Mouse (Mus musculus) hematopoietic stem cell, adult 5-6 weeks (primary cell): ENCODE measurements at regions not wholly inside any gene's neighbourhood (a gene's known extent, or its start where the extent isn't known, plus 50 kb on each side); places are given as distances from the start of the nearest gene placed in this dataset.

ENCODE experiments used
- ATAC-seq, 2 experiments: fragments of 125-278 bp in 1 of 2; replicated peaks in 1 of 2; 2 replicates each; pipeline ENCODE4 v1.8.0; 2016 to 2017; ENCODE audit warnings: inconsistent platforms in 2 of 2, mild to moderate bottlenecking in 2 of 2, moderate number of reproducible peaks in 2 of 2, low read depth in 1 of 2, moderate TSS enrichment in 1 of 2; ENCODE audit not compliant: low FRiP score in 2 of 2, poor library complexity in 2 of 2, severe bottlenecking in 2 of 2, insufficient read depth in 1 of 2, low TSS enrichment in 1 of 2

DNA sequence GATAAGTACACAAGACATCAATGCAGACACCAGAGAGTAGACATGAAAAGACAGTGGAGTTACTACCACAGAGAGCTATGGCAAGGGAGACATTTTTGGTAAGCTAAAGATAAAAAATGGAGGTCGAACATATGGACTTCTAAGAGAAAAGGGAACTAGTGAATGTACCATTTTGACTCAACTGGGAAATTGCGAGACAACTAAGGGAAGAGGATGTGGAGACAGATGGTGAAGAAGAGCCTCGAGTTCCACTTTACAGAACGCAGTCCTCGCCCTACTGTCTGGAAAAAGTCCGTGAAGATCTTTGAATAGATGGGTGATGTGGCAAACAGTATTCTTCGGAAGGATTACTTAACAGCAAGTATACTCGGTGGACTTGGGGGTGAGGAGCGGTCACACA is 181.2 kb upstream of the Mpped2 start:
- ATAC-seq, result no peak

DNA sequence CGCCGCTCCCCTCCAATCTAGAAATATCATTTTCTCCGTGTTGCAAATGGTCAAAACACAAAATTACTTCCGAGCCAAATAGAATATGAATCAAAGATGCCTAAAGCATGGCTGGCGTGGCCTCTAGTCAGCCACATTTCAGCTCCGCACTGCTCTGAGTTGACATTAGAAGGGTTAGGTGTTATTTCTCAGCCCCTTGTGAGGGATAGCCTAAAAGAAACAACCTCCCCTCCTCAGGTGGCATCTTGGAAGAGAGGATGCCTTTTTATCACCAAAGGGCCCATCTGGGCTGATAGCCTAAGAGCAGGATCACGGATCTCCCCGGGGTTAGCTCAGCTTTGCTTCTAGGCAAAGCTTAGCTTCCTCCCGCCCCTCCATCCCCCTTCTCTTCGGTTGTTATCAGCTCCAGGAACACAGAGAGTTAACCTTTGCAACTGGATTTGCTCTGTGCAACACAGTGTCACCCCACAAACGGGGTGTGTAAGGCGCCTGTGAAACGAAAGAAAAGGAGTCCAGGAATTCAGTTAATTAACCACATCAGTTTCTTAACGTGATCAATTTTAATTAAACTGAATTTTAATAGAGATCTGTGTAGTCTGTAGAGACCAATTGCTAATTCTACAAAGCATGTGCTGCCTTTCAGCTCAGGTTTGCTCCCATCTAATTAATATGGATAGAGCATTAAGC is 180.6 kb upstream of the Mpped2 start:
- ATAC-seq, result no peak

DNA sequence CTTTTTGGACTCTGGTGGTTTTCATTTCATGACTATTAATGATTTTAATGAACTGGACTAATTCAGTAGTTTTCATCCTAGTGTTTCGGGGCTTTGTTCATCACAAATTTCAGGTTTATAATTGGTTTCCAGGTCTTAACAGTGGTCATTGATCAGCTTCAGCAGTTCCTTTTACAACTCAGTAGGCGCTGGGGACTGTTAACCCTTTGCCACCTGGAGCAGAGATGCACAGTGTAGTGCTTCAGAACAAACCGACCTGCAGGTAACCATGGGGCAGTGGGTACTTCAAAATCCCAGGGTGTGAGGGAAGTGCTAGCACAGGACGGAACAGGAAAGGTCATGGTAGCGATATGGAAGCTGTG is 180.1 kb upstream of the Mpped2 start:
- no peak for ATAC-seq

DNA sequence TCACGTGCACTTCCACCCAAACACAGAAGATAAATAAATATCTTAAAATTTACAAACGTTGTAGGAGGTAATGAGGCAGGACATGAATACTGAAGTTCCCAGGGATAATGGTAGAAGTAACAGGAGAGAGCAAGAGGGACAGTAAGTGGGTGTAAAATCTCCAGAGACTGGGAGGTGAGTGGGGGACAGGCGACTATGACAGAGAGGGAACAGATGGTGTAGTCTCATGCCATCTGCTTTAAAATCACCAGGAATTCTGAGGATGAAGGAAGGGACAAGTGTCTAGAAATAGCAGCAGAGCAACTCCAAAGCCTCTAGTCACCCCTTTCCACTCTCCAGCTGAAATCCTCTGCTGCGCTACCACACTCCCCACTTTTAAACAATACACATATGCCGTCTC is 175.8 kb upstream of the Mpped2 start:
- no peak for ATAC-seq

DNA sequence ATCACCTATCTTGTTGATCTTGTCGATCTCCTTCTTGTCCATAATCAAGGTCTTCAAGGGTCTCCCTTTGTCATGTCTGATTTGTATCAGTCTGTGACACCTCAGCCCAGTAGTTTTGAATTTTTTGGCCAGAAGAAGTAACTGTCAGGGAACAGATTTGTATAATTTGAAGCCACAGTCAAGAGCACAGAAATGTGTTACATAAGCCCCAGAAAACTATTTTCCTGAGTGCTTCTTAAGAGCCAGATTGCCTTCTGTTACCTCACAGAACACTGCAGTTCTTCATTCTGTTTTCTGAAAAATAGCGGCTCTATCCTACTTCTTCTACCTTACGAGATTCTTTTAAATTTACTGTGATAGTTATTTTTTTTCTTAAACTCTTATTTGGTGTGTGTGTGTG is 170.1 kb upstream of the Mpped2 start:
- ATAC-seq, result no peak

DNA sequence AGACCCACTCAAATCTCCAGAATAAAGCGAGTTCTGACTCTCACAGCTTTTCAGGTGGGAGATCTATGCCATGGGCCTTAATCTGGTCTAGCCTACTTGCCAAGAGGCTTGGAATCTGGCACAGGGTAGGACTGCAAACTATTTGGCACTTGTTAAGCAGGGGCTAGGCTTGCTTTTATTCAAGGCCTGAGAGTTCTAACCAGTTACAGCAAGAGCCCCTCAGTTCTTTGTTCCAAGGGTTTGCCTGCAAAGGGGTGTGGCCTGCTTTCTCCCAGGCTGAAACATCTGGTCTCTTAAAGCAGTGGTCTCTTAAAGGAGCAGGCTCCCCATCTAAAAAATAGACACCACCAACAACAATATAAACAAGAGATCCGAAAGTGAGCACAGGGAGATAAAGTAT is 166.1 kb upstream of the Mpped2 start:
- no peak for ATAC-seq

DNA sequence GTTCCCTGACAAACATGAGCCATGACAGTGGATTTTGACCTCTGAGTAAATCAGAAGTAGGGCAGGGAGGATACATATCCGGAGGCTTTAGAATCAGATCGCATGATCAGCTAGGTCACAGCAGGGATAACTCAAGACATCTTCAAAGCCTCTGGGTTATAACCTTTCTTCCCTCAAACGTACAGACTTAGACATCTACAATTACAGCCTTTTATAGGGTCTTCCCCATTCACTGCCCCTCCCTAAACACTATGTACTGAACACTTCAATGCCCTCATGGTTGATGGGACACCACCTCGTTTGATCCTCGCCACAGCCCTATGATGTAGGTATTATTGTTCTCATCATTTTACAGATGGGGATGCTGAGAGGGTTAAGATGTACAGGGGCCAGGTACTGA is 163.8 kb upstream of the Mpped2 start:
- ATAC-seq, result no peak

DNA sequence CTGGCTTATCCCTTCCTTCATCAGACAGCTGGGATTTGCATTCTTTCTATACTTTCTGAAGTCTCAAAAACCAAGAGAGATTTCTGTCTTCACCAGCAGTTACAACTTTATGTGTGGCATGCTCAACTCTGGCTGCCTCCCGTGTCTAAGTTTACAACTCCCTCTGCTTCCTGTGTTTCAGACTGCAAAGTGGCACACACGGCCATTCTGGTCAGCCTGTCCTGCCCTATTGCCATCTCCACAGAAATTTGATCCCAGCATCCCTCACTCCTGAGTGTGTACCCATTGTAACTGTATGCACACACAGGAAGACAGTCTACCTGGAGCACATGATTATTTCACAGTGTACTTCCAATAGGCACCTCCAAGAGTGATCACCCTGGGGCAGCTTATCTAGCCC is 163.3 kb upstream of the Mpped2 start:
- no peak for ATAC-seq

DNA sequence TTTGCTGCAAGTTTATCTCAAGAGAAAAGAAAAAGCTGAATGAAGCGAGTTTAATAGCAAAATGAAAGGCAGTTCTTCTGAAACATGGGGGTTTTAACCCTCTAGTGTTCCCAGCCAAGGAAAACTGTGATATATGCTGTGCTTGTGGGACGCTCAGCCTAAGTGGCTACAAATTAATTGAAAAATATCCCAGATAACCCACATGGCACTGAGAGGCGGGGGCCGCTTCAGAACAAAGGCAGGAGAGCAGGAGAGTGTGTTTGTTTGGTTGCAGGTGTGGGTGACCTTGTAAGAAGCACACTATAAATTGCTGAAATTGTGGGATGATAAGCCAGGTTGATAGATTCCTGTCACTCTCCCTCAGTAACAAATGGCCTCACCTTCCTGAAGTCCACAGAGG is 154.7 kb upstream of the Mpped2 start:
- no peak for ATAC-seq

DNA sequence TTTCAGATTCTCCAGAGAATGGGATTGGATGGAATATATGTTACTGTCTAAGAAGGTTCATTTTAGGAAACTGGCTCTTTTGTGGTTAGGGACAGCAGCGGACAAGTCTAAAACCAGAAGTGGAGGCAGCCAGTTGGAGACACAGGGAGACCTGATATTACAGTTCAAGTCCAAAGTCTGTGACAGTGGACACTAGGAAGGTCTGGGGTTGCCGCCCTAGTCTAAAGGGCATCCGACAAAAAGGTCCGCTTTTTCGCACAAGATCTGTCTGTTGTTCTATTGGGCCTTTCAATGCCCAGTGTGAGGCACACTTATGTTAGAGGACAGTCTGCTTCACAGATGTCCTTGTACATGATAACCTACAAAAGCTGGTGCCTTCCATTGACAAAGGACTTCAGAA is 152.9 kb upstream of the Mpped2 start:
- ATAC-seq, result no peak

DNA sequence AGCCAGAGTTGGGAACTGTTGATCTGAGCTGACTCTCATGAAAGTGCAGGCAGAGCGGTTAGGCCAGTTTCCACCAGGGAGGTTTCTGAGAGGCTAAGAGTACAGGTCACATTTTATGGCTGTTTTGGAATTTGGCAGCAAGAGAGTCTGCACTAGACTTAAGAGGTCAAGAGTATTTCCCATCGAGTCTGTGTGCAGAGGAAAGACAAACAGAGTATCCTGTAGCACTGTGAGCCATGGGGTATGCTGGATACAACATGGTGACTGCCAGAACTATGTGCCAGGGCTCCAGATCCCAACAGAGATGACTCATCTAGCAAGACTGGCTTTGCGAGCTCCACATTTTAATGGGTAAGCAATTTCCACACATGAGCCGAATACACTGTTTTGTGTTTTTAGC is 146.0 kb upstream of the Mpped2 start:
- no peak for ATAC-seq

DNA sequence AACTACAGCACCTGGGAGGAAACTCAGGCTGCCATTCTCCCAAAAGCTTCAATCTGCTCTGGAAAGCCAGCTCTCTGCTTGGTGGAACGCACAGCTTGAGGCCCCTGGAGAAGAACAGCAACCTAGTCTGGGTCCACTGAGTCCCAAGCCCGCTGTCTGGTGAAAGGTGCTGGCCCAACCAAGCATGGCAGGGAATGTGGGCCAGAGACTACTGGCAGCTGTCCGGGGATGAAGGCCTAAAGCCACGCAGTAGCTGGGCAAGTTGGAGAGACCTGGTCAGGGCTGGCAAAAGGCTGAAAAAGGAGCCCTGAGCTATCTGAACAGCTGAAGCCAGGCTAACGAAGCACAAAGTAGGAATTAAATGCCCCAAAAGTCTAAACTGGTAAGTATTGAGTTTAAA is 139.4 kb upstream of the Mpped2 start:
- no peak for ATAC-seq

DNA sequence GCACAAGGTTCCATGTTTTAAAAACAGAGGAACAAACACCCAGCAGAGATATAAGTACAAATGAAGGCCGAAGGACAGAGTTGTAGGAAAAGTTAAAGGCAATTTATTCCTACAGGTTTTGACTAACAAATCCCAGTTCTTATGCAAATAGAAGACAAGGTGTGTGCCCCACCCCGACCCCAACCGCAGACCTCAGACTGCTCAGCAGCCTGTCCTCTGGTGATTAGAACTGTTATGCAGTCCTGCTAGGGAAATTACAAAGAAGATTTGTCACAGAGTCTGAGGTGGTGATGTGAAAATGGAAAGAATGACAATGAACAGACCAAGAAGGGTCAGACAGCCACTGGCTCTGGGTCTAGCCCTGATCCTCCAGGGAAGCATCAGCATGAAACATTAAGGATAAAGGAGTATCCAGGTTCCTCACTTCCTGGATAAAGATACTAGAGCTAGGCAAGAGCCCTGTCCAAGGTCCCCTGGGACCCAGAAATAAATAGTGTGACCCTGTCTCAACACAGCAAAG is 131.4 kb upstream of the Mpped2 start:
- ATAC-seq, result no peak

DNA sequence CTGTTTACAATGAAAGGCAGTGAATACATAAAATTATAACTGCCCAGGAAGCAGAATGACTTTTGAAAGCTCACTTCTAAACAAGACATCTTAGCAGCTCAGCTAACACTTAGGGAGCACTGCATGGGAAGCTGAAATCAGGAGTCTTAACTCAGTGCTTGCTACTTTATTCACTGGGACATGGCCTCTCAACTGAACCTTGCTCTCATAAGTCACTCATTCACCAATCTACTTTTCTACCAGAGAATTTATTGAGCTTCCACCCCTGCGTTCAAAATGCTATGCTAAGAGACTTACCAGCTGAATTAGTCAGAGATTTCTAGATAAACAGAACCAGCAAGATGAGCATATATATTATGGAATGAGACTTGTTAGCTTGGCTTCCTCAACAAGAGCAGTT is 122.8 kb upstream of the Mpped2 start:
- ATAC-seq, result no peak

DNA sequence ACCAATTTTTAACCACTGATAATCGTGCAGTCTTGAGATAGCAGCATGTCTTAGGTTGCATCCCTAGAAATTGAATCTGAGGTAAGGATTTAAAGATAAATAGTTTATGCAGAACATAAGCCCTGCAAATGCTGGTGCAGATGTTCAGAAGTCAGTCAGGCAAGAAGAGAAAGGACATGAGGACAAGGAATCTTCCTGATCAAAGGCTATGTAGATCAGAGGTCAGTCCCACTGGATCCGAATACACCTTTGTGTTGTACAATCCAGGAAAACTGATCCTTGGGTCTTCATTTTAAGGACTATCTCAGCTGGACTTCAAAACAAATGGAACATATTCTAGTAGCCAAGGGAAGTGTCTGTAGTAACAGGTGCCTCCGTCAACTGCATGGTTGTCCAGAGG is 121.7 kb upstream of the Mpped2 start:
- no peak for ATAC-seq

DNA sequence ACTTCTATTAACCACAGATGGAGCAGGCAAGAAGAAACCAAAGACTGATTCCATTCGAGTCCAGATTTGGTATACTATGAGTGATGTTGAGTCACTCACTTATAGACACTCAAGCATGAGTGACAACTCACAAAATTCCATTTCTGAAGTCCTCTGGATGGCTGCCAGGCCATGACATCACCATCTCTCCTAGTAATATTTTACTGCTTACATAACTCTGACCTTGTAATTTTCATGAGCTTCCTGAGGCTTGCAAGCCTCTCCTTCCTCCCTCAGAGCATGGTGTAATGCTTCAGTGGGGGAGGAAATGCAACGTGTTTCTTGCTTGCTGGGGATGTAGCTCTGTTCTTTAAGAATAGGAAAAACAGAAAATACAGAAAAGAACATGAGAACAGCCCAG is 121.2 kb upstream of the Mpped2 start:
- ATAC-seq, result no peak

DNA sequence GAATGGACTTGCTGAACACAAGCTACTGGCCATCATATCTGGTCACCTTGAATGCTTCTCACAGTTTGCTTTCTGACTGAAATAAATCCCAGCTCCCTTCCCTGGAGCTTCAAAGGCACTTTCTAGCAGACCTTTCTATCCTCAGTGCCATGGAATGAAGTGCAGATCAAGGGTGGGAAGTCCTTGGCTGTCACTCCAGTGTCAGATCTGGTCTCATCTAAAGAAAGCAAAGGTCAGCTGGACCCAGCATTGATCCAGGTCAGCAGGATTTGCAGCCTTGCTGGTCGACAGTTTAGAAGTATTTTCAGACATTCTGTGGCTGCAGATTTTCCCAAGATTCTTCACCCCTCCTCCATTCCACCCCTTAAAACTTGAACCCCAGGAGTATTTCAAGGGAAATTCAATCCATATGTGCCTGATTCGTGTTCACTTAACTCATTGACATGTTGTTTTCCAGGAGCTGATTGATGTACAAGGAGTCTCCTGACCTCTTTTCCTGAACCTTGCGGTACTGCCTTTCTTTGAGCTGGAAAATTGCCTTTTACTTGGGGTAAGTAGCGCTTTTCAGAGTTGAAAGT is 116.2 kb upstream of the Mpped2 start:
- no peak for ATAC-seq

DNA sequence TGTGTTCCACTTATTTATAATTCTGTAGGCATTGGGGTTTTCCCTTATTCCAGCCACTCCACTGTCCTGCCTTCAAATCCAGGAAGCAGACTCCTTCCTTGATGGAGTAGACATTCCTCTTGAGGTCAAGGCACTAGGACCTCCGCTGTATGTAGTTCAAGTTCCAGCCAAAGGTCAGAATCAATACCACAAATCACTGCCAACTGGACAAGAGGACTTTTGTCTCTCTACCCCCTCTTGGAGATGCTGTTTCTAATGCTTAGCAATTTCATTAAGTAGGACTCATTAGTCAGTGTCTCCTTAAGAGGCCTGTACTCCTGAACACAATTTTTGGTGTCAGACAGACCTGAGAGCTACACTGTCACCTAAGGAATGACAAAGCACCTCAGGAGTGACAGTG is 115.0 kb upstream of the Mpped2 start:
- ATAC-seq, result no peak

DNA sequence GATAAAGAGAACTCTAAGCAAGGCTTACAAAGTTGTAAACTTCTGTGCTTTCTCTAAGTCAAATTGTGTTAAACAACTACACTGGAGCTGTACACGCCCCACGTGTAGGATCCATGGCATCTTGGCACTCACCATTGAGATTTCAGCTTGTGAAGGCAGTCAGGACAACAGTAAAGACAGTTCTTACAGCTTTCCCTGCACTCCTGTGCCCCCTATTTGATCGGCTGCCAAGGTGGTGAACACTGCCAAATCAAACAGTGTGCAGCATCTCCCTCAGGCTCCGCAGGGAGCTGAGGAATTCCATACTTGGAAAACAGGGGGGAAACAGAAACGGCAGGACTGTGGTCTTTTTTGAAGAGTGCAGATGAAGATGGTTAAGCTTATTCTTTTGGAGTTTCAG is 112.4 kb upstream of the Mpped2 start:
- no peak for ATAC-seq
